Mouse (Mus musculus) cerebellum, postnatal 25 days (tissue): ENCODE results near the gene Krt79.

Source experiments
- DNase-seq, 2 experiments: peaks; one replicate each; pipeline ENCODE4 v3.0.0; 2021; ENCODE audit warnings: mixed read lengths in 2 of 2

Gene Krt79

DNA sequence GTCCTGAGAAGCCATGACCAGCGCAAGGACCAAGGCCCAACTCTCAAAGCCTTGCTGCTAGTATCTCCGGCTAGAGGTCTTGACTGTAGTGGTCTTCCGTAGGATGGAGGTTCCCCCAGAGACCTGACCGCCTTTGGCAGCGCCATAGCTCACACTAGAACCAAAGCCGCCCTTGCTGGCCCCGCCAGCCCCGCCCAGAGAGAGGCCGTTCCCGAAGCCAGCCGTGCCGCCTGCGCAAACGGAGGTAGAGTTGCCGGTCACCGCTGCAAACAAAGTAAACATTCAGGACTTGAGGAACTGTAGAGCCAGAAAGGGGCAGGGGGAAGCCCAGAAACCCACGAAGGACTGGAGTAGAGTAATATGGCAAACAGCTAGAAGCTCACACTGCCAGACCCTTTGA is 10.5 kb downstream of the Krt79 start:
- DNase-seq, result no peak

DNA sequence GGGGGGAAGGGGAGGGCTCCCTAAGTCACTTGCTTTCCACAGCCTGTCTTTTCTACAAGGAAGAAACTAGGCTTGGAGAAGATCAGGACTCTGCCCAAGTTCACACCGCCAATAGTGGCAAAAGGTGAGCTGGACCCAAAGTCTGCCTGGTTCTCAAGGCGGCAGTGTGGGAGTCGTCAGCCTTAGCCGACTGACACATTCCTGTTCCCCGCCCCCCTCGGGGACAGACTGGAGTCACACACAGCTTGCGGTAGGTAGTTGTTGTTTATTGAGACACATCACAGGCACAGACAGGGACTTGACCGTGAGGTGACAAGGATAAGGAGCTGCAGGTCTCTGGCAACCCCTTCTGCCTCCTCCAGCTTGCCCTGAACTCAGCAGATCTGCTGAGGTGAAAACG is 11.0 kb downstream of the Krt79 start:
- DNase-seq, result no peak

DNA sequence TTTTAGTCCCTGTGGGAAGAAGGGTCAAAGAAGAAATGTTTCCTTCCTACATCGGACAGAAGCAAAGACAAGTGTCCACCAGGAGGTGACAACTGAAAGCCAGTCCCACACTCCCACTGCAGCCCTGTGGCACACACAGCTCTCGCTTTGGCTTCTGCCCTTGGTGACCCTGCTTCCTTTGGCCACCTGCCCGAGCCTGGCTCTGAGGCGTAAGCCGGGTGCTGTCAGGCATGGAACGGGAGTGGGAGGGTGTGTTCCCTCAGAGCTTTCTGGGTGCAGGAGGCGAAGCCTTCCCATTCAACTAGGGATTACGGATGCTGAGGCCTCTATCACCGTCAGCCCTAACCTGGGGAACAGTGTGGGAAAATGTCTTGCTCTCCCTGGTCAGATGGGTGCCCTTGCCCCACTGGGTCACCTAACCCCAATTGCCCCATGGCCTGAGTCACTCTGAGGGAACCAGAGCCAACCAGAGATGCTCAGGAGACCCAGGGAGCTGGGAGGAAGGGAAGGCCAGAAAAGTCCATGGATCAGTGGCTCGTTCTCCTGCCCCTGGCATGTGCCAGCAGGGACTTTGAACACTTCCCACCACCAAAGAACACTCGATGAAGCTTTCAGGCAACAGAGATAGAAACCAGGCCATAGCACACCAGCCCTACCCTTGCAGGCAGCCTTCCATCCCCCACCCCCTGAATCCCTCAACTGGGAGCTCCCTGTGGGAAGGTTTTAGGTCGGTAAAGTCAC is 12.6 kb downstream of the Krt79 start:
- no peak for DNase-seq

- DNase-seq, result no peak
These were observed 15.1 kb downstream of the Krt79 start for GRCm38 (mm10) chr15:101925041-101925440.

- no peak for DNase-seq
These were observed 15.5 kb downstream of the Krt79 start, which contains the start of gene Krt4 for GRCm38 (mm10) chr15:101924635-101925034. TSS of gene Krt4 (minus strand) at chr15:101924735.

DNA sequence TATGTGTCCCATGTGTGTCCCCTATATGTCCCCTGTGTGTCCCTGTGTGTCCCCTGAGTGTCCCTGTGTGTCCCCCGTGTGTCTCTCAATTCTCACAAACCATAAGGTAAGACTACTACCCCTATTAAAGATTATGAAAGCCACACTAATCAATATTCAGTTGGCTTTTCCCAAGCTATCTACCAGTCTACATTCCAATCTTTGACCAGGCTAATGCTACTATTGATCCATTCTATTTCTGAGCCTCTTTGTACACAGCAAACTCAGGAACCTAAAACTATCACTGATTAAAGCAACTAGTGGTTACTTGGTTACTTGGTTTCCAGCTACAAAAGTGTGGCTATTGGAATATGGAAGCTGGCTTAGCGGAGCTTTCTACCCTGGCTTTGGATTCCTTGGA is 17.8 kb downstream of the Krt79 start:
- no peak for DNase-seq

- DNase-seq, result no peak
These were observed 24.1 kb downstream of the Krt79 start for GRCm38 (mm10) chr15:101916072-101916471.

GRCm38 (mm10) chr15:101904849-101905248 is 35.3 kb downstream of the Krt79 start:
- DNase-seq, result no peak

DNA sequence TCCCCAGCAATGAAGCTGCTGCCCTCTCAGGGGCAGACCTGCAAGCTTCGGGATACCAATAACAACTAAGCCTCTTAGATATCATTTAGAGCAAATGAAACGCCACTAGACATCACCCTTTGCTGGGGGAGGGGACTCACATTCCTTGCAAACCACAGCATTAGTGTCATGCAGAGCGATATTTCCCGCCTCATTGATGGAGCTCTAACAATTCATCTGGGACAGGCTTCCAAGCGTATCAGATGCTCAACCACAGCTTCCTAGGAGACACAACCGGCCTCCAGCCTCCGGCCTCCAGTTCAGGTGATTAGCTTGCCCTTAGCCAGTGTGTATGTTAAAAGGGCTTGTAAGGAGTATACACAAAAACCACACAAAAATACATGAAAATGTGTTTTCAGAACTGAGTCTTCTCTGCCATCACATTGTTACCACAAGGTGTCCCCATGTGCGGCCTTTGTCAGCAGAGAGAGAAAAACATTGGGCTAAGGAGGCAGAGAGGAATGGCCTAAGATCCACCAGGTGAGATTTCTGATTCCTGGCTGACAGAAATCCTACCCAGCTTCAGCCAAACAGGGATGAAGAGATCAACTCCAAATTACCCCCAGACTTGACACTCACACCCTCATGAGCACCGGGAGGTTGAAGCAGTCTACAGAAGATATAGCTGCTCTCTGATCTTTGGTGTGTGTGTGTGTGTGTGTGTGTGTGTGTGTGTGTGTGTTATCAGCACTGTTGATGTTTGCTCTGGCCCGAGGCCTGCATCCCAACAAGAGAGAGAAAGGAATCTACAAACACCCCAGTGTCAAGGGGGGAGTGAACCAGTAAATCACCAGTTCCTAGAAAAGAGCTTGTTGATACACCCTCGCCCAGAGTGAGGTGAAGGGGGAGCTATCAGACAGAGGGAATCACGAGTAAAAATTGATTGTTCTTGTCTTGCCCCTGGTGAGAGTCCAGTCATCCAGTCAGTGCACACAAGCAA is 37.7 kb downstream of the Krt79 start:
- DNase-seq, result no peak

DNA sequence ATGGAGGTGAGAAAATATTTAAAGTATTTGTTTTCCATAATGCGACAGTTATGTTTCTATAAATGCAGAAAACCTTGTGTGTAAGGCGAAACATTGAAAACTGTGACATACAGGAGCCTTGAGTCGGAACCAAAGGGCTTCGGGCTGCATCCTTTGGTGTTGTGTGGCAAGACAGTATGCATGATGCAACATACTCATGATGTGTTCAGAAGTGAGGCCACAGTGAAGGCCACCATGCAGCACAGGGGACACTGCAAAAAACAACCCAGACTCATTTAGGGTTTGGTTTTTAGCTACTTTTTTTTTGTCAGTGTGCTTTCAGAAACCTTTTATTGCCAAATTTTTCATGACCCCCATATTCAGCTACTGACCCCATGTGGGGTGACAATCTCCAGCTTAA is 44.9 kb downstream of the Krt79 start:
- DNase-seq, result no peak

DNA sequence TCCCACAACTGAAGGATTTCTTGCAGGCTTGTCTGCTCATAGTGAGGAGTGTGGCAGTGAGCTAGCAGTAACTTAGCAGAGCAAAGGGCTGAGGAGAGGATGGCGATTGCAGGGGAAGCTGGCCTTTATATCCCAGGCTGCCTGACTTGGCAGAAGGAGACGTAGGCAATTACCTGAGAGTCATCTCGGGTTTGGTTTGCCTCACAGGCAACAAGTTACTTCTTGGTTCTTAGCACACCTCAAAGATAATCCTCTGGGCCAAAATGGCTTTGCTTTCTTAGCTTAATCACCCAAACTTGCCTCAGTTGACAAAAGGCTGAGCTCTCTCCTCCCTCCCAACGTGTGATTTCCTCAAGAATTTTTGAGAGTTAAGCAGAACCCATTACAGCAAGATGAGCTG is 47.3 kb downstream of the Krt79 start, which contains the start of gene Krt76:
Gene Krt76, minus strand, starts transcription at position 101 of the 400 bp plus-strand sequence.
- no peak for DNase-seq

- DNase-seq, result no peak
These were observed 60.3 kb downstream of the Krt79 start for GRCm38 (mm10) chr15:101879776-101880175.
